Mouse (Mus musculus): ENCODE results near the gene Men1.

The Men1 gene

GRCm38 (mm10) chr19:6370175-6370574 lies 35.4 kb downstream of the Men1 start:
- no peak for DNase-seq (ENCODE audit: extremely low spot score)

GRCm38 (mm10) chr19:6372433-6372832 lies 37.7 kb downstream of the Men1 start:
- DNase-seq (ENCODE audit: extremely low spot score): no peak

GRCm38 (mm10) chr19:6373539-6374400 lies 39.0 kb downstream of the Men1 start:
- peak; percentile 61 for DNase-seq (ENCODE audit: extremely low spot score)

DNA sequence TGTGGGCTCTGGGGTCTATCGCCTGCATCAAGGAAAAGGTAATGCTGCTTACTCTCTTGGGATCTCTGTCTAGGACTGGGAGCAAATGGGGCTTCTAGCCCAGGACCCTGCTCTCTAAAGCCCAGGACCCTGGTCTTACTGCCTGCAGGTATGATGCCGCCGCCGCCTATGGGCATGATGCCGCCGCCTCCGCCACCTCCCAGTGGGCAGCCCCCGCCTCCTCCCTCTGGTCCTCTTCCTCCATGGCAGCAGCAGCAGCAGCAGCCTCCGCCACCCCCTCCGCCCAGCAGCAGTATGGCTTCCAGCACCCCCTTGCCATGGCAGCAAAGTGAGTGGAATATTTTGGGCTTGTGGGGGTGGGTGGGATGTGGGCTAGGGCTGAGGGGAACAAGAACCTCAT lies 39.8 kb downstream of the Men1 start:
- DNase-seq (ENCODE audit: extremely low spot score): no peak

DNA sequence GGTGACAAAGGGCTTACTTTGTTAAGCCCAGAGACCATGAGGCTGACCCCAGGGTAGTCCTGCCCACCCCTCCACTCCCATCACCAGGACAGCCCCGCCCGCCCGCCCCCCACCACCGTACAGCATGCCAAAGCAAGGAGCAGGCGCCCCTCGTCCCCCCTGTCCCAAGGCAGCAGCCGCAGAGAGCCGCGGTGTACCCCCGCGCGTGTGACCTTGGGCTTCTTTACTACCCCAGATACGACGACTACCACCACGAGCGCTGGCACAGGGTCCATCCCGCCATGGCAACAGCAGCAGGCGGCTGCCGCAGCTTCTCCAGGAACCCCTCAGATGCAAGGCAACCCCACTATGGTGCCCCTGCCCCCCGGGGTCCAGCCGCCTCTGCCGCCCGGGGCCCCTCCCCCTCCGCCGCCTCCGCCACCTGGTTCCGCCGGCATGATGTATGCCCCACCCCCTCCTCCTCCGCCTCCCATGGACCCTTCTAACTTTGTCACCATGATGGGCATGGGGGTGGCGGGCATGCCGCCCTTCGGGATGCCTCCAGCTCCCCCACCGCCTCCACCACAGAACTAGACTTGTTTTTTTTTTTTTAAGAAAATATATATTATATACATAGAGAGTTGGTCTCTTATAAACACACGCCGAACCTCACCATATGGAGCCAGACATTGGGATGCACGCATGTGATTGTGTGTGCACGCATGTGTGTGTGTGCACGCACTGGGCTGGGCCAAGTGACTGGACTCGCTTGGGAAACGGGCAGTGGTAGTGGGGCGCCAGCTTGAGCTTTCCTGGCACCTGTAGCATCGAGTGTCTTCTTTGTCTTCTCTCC lies 40.9 kb downstream of the Men1 start:
- no peak for DNase-seq (ENCODE audit: extremely low spot score)

DNA sequence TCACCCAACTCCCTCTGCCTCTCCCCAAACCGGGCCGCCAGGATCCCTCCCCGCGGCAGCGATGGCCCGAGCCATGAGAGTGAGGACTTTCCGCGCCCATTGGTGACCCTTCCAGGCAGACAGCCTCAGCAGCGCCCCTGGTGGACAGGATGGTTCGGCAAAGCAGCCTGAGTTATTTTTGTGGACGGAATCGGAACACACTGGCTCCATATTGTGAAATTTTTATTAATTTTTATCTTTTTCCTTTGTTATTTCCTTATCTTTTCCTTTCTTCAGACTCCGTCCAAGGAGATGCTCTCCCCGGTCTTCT lies 41.4 kb downstream of the Men1 start:
- DNase-seq (ENCODE audit: extremely low spot score): peak; percentile 56

- no peak for DNase-seq (ENCODE audit: extremely low spot score)
These were observed 41.9 kb downstream of the Men1 start for GRCm38 (mm10) chr19:6376643-6377042.

GRCm38 (mm10) chr19:6377327-6378040 lies 42.7 kb downstream of the Men1 start:
- peak; percentile 33 for DNase-seq (ENCODE audit: extremely low spot score)

DNA sequence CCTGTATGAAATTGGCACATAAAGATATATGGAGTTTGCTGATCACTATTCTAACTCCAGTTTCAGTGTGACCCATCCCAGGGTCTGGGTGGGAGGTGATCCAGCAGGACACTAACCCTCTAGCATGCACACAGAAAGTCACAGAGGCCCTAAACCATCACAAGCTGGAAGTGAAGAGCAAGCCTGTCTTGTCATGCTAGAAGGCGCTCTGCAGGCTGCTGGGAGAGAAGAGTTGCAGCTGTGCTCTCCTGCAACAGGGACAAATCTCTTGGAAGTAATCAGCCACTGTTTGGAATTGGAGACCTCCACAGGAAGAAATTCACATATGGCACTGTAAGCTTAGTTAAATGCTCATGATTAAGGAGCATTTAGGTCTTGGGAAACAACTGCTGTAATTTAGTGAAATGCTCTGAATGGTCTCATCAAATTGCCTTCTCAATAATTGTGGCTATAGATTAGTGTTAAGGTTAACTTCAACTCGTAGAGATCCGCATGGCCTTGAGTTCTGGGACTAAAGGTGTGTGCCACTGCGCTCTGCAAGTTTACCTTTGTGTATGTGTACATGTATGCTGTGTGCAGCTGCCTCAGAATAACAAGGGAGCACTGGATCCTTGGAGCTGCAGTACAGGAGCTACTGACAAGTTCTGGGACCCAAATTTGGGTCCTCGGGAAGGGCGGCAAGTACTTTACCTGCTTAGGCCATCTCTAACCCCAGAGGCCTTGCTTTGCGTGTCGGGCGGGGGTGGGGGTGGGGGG lies 45.8 kb downstream of the Men1 start:
- no peak for DNase-seq (ENCODE audit: extremely low spot score)

DNA sequence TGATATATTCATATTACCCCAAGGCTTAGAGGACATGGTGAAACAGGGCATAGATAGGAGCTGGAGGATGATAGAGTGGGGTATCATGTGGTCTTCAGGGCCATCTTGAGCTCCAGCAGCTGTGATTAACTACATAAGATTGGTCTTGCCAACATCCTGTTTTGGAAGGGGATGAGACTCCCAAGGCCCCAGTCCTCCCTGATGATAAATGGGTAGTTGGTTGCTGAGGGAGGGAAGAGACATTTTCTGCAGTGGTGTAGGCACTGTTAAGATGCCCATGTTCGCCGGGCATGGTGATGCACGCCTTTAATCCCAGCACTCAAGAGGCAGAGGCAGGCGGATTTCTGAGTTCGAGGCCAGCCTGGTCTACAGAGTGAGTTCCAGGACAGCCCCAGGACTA lies 46.5 kb downstream of the Men1 start:
- no peak for DNase-seq (ENCODE audit: extremely low spot score)

GRCm38 (mm10) chr19:6382323-6382924 lies 47.6 kb downstream of the Men1 start:
- no peak for DNase-seq (ENCODE audit: extremely low spot score)

DNA sequence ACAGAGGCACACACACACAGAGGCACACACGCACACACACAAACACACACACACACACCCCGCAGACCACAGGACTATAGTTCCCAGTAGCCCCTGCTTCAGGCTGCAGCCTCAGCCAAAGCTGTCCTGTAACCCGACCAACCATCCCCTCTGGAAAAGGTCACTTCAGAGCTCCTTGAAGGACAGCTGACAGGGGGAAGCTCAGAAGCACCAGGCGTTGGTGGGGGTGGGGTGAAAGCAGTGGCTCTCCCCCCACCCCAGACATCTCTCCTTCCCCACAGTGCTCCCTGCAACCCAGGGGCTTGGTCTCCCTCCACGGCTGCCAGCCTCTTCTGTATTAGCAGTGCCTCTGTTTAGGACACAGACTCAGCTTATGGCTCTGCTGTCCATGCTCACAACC lies 48.7 kb downstream of the Men1 start:
- DNase-seq (ENCODE audit: extremely low spot score): no peak

- peak; percentile 36 for DNase-seq (ENCODE audit: extremely low spot score)
These were observed 49.3 kb downstream of the Men1 start, which contains the start of gene Pygm for GRCm38 (mm10) chr19:6384128-6384527. Pygm (plus strand) TSS chr19:6384399.

DNA sequence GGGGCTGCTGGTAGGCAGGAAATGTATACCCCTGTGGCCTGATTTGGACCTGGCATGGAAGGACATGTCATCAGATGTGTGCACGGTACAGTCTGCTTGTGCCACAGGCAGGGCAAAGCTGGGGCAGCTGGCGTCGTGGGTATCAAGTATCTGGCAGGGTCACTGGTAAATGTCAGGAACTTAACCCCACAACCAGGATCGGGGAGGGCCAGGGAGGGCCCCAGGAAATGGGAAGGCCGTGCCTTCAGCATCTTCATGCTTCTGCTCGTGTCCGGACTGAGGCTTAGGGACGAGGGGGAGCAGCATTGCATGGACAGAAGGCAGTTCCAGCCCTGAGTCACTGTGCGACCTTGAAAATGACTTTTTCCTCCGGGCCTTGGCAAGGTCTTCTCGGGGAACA lies 50.2 kb downstream of the Men1 start:
- DNase-seq (ENCODE audit: extremely low spot score): no peak

GRCm38 (mm10) chr19:6385419-6385818 lies 50.6 kb downstream of the Men1 start:
- no peak for DNase-seq (ENCODE audit: extremely low spot score)

GRCm38 (mm10) chr19:6385821-6386220 lies 51.0 kb downstream of the Men1 start:
- no peak for DNase-seq (ENCODE audit: extremely low spot score)

- DNase-seq (ENCODE audit: extremely low spot score): no peak
These were observed 51.5 kb downstream of the Men1 start for GRCm38 (mm10) chr19:6386234-6386633.

- no peak for DNase-seq (ENCODE audit: extremely low spot score)
These were observed 53.2 kb downstream of the Men1 start for GRCm38 (mm10) chr19:6388006-6388405.

DNA sequence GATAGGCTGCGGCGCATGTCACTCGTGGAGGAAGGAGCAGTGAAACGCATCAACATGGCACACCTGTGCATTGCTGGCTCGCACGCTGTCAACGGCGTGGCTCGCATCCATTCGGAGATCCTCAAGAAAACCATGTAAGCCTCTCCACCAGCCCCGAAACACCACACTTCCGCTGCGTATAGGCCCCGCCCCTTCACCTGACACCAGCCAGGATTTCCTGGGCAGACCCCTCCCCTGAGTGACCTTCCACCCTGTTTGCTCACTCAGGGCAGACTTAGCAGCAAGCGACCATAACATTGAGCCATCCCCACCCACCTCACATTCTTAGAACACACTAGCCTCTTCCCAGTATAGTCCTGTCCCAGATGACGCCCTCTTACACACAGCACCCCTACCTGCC lies 55.0 kb downstream of the Men1 start:
- DNase-seq (ENCODE audit: extremely low spot score): peak; percentile 57

- DNase-seq (ENCODE audit: extremely low spot score): no peak
These were observed 55.5 kb downstream of the Men1 start for GRCm38 (mm10) chr19:6390251-6390650.

All from embryo, embryonic 9.5 days (tissue).